Mouse (Mus musculus) T-cell, adult 2 months (primary cell): Measurements from ENCODE around the gene Sdhc.
"Not testable (repeated sequence)": the region's sequence is repeated elsewhere in the genome, so short reads cannot be mapped to it uniquely, and the experiment has no call there.

ENCODE experiments used
- DNase-seq: peaks from one replicate; pipeline ENCODE4 v3.0.0; 2022; ENCODE audit warnings: low spot score

Sdhc gene

DNA sequence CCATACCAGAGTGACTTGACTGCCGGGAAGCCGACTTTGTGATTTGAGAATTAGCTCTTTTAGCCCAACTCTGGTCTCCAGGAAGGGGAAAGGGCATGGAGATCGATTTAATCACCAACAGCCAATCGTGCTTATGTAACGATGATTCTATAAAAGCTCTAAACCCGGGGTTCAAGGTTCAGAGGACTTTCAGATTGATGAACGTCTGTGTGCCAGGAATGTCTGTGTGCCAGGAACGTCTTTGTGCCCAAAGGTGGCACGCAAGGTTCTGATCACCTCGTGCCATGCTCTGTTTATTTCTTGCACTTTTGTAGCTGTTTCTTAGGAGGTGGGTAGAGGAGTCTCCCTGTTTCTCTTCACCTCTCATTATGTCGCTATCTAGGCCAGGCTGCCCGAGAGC is 18.5 kb upstream of the Sdhc start:
- DNase-seq = no peak

GRCm38 (mm10) chr1:171165629-171166345 is 15.4 kb upstream of the Sdhc start:
- DNase-seq = no peak

GRCm38 (mm10) chr1:171164258-171164657 is 13.9 kb upstream of the Sdhc start:
- no peak for DNase-seq

- DNase-seq = no peak
Observed at GRCm38 (mm10) chr1:171162526-171162925, 12.1 kb upstream of the Sdhc start.

GRCm38 (mm10) chr1:171159485-171159975 is 9.1 kb upstream of the Sdhc start:
- no peak for DNase-seq

- no peak for DNase-seq
Observed at GRCm38 (mm10) chr1:171157965-171158364, 7.6 kb upstream of the Sdhc start.

DNA sequence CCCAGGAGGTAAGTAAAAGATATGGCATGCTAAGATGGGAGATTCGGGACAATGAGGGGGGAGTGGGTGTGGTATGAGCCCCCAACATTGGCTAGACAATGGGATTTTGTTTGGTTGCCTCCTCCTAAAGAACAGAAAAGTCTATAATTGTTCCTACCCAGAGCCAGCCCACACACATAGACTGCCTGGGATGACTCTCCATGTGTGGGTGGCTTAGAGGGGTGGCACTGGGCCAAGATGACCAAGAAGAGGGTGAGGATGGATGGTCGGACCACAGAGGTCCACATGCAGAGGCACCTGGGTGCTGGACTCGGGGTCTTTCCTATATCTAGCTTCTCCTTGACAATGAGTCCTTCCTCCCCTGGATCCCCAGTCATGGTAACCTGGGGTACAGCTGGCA is 6.2 kb upstream of the Sdhc start:
- DNase-seq = no peak

- no peak for DNase-seq
Observed at GRCm38 (mm10) chr1:171151966-171152365, 1.6 kb upstream of the Sdhc start.

- no peak for DNase-seq
Observed at GRCm38 (mm10) chr1:171150838-171151391, 512 bp upstream of the Sdhc start.

DNA sequence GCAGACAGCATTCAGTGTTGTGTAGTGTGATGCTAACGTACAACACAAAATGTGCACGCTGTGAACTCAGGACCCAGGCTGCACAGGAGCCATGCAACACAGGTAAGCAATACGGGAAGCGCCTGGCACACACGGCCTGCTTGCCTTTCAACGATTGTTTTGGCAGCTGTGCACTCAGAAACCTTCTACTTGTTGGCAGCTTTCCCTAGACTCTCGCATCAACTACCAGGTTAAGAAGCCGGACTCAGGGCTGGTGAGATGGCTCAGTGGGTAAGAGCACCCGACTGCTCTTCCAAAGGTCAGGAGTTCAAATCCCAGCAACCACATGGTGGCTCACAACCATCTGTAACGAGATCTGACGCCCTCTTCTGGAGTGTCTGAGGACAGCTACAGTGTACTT is 7.4 kb downstream of the Sdhc start:
- DNase-seq = not testable (repeated sequence)

DNA sequence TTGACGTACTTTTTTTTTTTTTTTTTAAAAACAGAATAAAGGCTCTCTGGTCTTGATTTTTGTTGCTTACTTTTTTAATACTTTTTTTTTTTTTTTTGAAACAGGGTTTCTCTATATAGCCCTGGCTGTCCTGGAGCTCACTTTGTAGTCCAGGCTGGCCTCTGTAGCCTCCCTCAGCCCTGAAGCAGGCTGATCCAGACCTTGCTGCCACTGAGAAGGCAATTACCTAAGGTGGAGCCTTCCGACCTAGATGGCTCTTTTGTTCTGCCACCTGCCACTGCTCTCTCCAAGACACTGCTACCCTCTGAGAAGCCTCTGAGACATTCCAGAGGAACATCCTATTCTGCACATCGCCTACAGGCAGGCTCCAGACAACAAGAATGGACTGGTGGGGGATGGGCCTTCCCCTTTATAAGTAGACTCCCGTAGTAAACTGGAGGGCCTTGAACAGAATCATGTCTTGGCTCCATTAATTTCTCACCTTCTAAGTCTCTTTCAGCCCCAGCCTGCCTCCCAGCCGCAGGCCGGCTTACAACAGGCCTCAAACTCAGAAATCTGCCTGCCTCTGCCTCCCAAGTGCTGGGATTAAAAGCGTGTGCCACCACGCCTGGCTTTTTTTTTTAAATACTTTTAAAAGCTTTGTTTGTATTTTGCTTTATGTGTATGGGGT is 12.8 kb downstream of the Sdhc start:
- not testable (repeated sequence) for DNase-seq

GRCm38 (mm10) chr1:171135600-171135999 is 14.8 kb downstream of the Sdhc start:
- no peak for DNase-seq

GRCm38 (mm10) chr1:171130971-171131370 is 19.4 kb downstream of the Sdhc start:
- DNase-seq = no peak

GRCm38 (mm10) chr1:171129251-171129650 is 21.2 kb downstream of the Sdhc start:
- DNase-seq = no peak

DNA sequence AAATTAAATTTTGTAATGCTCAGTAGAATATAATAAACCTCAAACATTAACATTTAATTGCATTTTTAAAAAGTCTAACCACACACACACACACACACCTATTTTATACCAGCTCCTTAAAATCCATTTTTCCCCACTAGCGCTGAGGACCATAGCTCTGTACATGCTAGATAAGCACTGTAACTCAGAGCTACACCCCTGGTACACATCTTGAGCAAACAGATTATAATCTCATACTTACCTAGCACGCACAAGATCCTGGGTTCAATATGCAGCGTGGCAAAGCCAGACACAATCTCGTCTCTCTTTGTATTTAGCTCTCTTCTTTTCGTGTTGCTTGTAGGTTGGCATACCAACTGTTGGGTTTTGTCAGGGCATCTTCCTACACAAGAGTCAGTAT is 26.0 kb downstream of the Sdhc start:
- DNase-seq = no peak

- peak; percentile 9 for DNase-seq
Observed at GRCm38 (mm10) chr1:171122932-171123331, 27.5 kb downstream of the Sdhc start.

DNA sequence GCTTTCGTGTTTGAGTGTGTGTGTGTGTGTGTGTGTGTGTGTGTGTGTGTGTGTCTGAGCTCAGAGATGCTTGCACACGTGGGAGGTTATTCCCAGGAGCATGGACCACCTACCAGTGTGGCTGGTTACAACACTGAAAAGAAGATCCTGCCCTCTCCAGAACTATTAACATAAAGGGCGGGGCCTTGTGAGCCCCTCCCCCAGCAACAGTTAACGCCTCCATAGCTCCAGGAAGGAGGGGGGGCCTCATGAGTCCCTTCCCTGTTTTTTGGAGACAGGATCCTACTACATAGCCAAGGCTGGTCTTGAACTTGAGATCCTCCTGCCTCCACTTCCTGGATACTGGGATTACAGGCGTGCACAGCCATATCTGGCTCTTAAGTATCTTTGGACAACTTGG is 28.6 kb downstream of the Sdhc start:
- DNase-seq = no peak

DNA sequence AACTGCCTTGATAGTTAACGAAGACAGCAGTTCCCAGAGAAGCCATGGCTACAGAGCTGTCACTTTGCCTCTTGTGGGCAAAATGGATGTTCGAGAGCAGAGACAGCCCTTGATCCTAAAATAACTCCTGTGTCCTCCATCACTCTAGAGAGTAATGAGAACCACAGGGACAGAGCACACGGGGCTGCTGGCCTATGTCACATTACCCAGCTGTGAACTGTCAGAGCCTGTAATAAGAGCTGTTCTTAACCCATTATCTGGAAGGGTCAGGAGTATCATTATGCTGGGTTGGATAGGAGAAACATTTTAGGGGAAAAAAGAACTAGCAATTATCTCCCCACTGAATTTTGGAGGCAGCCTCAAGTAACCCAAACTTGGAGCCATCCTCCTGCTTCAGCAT is 29.5 kb downstream of the Sdhc start:
- DNase-seq = no peak

DNA sequence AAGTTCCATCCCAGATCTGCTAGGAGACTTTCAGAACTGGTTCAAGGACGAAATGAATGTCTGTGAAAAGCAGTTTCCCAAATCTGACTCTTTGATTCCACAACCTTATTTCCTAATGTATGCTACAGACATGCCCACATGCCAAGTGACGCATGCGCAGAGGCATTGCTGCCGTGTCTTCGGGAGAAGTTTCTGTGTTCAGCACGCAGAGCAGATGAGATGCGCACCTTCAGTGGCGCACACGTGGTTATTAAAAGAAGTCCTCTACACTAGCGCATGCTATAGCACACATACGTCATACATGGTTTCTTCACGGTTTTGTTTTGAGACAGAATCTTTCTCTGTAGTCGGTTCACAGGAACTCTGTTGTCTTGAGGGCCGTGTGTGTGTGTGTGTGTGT is 31.0 kb downstream of the Sdhc start:
- DNase-seq = no peak

- no peak for DNase-seq
Observed at GRCm38 (mm10) chr1:171118996-171119395, 31.4 kb downstream of the Sdhc start.

- peak; percentile 74 for DNase-seq
Observed at GRCm38 (mm10) chr1:171118269-171118684, 32.1 kb downstream of the Sdhc start.

DNA sequence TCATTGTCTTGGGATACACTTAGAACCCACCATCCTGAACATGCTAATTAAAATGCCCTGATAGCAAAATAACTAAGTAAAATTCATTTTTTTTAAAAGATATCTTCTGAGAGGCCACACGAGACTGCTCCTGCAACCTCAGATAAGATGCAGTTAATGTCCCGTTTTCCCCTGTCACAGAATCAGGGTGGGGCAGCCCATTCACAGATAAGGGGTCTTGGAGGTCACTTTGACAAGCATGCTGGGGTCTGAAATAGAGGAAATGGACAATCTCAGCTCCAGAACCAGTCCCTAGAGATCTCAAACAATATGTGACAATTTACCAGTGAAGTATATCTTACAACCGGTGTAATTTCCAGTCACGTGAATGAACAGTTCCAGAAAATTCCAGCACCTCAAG is 34.1 kb downstream of the Sdhc start:
- no peak for DNase-seq

DNA sequence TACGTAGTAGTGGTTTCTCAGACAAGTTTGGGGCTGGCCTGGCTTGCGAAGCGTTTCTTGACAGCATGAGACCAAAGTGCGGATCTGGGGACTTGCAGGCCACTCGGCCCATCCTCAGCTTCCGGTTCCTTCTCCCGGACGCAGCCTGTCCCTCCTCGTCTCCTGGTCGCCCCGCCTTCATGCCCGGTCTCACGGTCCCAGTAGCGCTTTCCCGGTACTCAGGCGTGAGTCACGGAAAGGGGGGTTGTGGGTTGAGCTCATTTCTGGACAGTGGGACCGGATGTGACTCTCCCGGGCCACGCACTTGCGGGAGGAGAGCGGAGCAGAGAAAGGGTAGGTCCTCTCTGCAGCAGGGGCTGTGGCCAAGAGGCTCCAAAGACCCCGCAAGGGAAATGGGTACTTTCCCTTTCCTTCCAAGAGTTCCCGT is 36.5 kb downstream of the Sdhc start, which contains the start of gene Cfap126:
Cfap126 (plus strand) TSS at position 46 of the 427 bp plus-strand sequence.
- peak; percentile 28 for DNase-seq
